Mouse (Mus musculus) brain, embryonic 14.5 days (tissue): Measurements from ENCODE around the gene Rgs11.

Experiments
- CTCF ChIP-seq: fragments of 200-500 bp; IDR thresholded peaks from 2 replicates; pipeline ENCODE4 v1.5.1; 2012; ENCODE audit warnings: inconsistent platforms, mild to moderate bottlenecking, moderate library complexity, borderline replicate concordance; ENCODE audit not compliant: insufficient read depth, insufficient read length; ENCODE audit errors: extremely low read depth
- POLR2A ChIP-seq: fragments of 200-500 bp; IDR thresholded peaks from 2 replicates; pipeline ENCODE4 v1.6.1; 2012; ENCODE audit warnings: mild to moderate bottlenecking, inconsistent platforms, borderline replicate concordance; ENCODE audit not compliant: poor library complexity, insufficient read depth, insufficient read length, severe bottlenecking; ENCODE audit errors: extremely low read depth

DNA sequence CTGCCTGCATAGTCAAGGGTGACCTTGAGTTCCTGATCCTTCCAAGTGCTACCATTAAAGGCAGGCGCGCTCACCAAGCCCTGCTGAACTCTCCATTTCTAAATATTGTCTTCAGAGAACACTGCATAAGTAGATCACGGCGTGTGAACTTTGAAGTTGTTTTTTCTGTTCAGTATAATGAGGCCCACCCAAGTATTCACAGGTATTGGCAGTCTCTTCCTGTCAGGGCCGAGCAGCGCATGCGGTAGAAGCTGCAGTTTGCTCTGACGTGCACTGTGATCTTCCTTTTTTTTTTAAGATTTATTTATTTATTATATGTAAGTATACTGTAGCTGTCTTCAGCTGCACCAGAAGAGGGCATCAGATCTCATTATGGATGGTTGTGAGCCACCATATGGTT, 31.6 kb downstream of the Rgs11 start:
- TF ChIP-seq POLR2A: no peak
- no peak for TF ChIP-seq CTCF
